Mouse (Mus musculus) embryonic fibroblast, embryonic 13.5 days (primary cell): ENCODE data around the gene Fcgr3.

Experiments
- CTCF ChIP-seq: IDR thresholded peaks from 2 replicates; pipeline ENCODE4 v1.5.1; 2011; ENCODE audit warnings: mild to moderate bottlenecking, control low read depth, low read length, moderate library complexity, borderline replicate concordance; ENCODE audit not compliant: insufficient read depth
- POLR2A ChIP-seq: IDR thresholded peaks from 2 replicates; pipeline ENCODE4 v1.6.1; 2011; ENCODE audit warnings: low read depth, mild to moderate bottlenecking, control low read depth, low read length, moderate library complexity

GRCm38 (mm10) chr1:171034201-171034600 is 30.5 kb downstream of the Fcgr3 start:
- TF ChIP-seq CTCF (no peak), POLR2A (no peak)
